Mouse (Mus musculus): ENCODE measurements at regions not wholly inside any gene's neighbourhood (a gene's known extent, or its start where the extent isn't known, plus 50 kb on each side); places are given as distances from the start of the nearest gene placed in this dataset.

DNA sequence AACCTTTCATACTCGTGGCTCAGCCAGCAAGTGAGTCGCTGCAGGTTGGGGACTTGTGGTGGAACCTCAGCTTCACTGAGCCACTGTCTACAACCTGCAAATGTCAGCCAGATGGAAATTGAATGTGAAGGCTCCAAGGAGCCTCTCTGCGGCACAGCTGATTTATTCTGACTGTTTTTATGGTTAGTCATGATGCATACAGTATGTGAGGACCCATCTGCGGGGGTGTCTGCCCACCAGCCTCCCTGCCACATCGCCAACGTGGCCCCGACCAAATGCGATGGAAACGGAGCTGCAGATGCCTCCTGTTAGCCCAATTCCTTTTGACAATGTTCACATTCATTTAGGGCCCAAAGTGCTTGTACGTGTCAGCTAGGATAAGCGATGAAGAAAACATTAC, 251.2 kb downstream of the Tfap2b start:
- H3K4me3 ChIP-seq: no peak overlapping the region
- no peaks in the 10 kb centered on the region for H3K27me3 ChIP-seq (ENCODE audit: insufficient read depth, poor library complexity, severe bottlenecking)
- no peak for DNase-seq (ENCODE audit: low spot score)
- H3K36me3 ChIP-seq: no peaks in the 10 kb centered on the region
- H3K9me3 ChIP-seq: no peaks in the 10 kb centered on the region
- no peak overlapping the region for H3K27ac ChIP-seq
- no peaks in the 10 kb centered on the region for H3K4me1 ChIP-seq (replicated peaks)
- WGBS: 86% methylated on average over 11 of the region's 11 CpGs

- DNase-seq (ENCODE audit: low spot score): no peak
- no peaks in the 10 kb centered on the region for H3K4me1 ChIP-seq (replicated peaks)
- whole genome bisulfite sequencing: 33% methylated on average over 1 of the region's 1 CpGs
Measured at GRCm38 (mm10) chr1:19473561-19473960, 264.8 kb downstream of the Tfap2b start.

More at GRCm38 (mm10) chr1:19473561-19473960, 264.8 kb downstream of the Tfap2b start:
- Histone ChIP-seq H3K4me3 (no peak overlapping the region), H3K9me3 (no peaks in the 10 kb centered on the region), H3K36me3 (no peaks in the 10 kb centered on the region), H3K27me3 (ENCODE audit: insufficient read depth, poor library complexity, severe bottlenecking) (no peaks in the 10 kb centered on the region), H3K27ac (no peak overlapping the region)
